Mouse (Mus musculus): ENCODE results near the gene Angptl6. TPM values are rescaled to one million over a fixed set of nuclear protein-coding genes. Genes with fewer than 3 reads are reported as not detected.

Angptl6 gene
- polyA plus RNA-seq, 1 experiment from 2014 or later: 9.4 TPM

GRCm38 (mm10) chr9:20877118-20878040 lies 2.1 kb downstream of the Angptl6 start:
- Histone ChIP-seq H3K4me2 (peak overlapping the region; percentile 89), H3K9me3 (ENCODE audit: control insufficient read depth, low read length) (no peaks in the 10 kb centered on the region), H3K9ac (ENCODE audit: low read depth, low read length) (peak overlapping the region; percentile 30), H3K27ac (ENCODE audit: low read depth, low read length) (peak overlapping the region; percentile 26; the same call in 1 of the 2 replicates), H3K36me3 (ENCODE audit: control insufficient read depth, insufficient read depth, low read length) (no peaks in the 10 kb centered on the region), H3K27me3 (replicated peaks; ENCODE audit: control insufficient read depth, insufficient read depth, low read length) (no peaks in the 10 kb centered on the region), H3K4me1 (replicated peaks; ENCODE audit: control insufficient read depth, insufficient read depth, low read length) (peaks cover 16% of the 10 kb centered on the region), H3K4me3 (ENCODE audit: low read depth, low read length) (peak overlapping the region; percentile 49)
- WGBS: 33% methylated on average over 14 of the region's 14 CpGs
- ATAC-seq (replicated peaks; ENCODE audit: low FRiP score): no peak; the same call in 1 of the 2 replicates
- DNase-seq (ENCODE audit: low spot score): no peak

- 68% methylated on average over 8 of the region's 9 CpGs for WGBS
- DNase-seq (ENCODE audit: low spot score) (no peak), ATAC-seq (replicated peaks; ENCODE audit: low FRiP score) (no peak)
- Histone ChIP-seq H3K27me3 (replicated peaks; ENCODE audit: control insufficient read depth, insufficient read depth, low read length) (no peaks in the 10 kb centered on the region), H3K27ac (ENCODE audit: low read depth, low read length) (no peak overlapping the region), H3K4me3 (ENCODE audit: low read depth, low read length) (no peak overlapping the region), H3K36me3 (ENCODE audit: control insufficient read depth, insufficient read depth, low read length) (no peaks in the 10 kb centered on the region), H3K9ac (ENCODE audit: low read depth, low read length) (no peak overlapping the region), H3K4me1 (replicated peaks; ENCODE audit: control insufficient read depth, insufficient read depth, low read length) (peaks cover 16% of the 10 kb centered on the region), H3K9me3 (ENCODE audit: control insufficient read depth, low read length) (no peaks in the 10 kb centered on the region), H3K4me2 (no peak overlapping the region)
These were observed 3.0 kb downstream of the Angptl6 start for GRCm38 (mm10) chr9:20876318-20877117.

GRCm38 (mm10) chr9:20875021-20875790 lies 4.3 kb downstream of the Angptl6 start:
- DNase-seq (ENCODE audit: low spot score) (no peak), ATAC-seq (replicated peaks; ENCODE audit: low FRiP score) (no peak)
- no peaks in the 10 kb centered on the region; the same call in 1 of the 2 replicates for H3K27me3 ChIP-seq (replicated peaks; ENCODE audit: control insufficient read depth, insufficient read depth, low read length)
- 70% methylated on average over 23 of the region's 23 CpGs for WGBS
- H3K4me2 ChIP-seq: no peak overlapping the region
- H3K4me3 ChIP-seq (ENCODE audit: low read depth, low read length): no peak overlapping the region
- H3K27ac ChIP-seq (ENCODE audit: low read depth, low read length): no peak overlapping the region
- H3K9me3 ChIP-seq (ENCODE audit: control insufficient read depth, low read length): no peaks in the 10 kb centered on the region
- no peaks in the 10 kb centered on the region for H3K36me3 ChIP-seq (ENCODE audit: control insufficient read depth, insufficient read depth, low read length)
- no peak overlapping the region for H3K9ac ChIP-seq (ENCODE audit: low read depth, low read length)
- peaks cover 16% of the 10 kb centered on the region for H3K4me1 ChIP-seq (replicated peaks; ENCODE audit: control insufficient read depth, insufficient read depth, low read length)

- peaks cover 11% of the 10 kb centered on the region for H3K27me3 ChIP-seq (replicated peaks; ENCODE audit: control insufficient read depth, insufficient read depth, low read length)
These were observed 6.0 kb downstream of the Angptl6 start for GRCm38 (mm10) chr9:20873521-20873920.

GRCm38 (mm10) chr9:20872991-20873390 lies 6.5 kb downstream of the Angptl6 start:
- 91% methylated on average over 10 of the region's 10 CpGs for WGBS
- no peak overlapping the region for H3K27ac ChIP-seq (ENCODE audit: low read depth, low read length)
- no peak for DNase-seq (ENCODE audit: low spot score)
- H3K4me2 ChIP-seq: no peak overlapping the region
- no peak overlapping the region for H3K4me3 ChIP-seq (ENCODE audit: low read depth, low read length)
- no peak overlapping the region for H3K9ac ChIP-seq (ENCODE audit: low read depth, low read length)
- ATAC-seq (replicated peaks; ENCODE audit: low FRiP score): no peak
- no peaks in the 10 kb centered on the region for H3K36me3 ChIP-seq (ENCODE audit: control insufficient read depth, insufficient read depth, low read length)
- peaks cover 16% of the 10 kb centered on the region for H3K27me3 ChIP-seq (replicated peaks; ENCODE audit: control insufficient read depth, insufficient read depth, low read length)
- H3K4me1 ChIP-seq (replicated peaks; ENCODE audit: control insufficient read depth, insufficient read depth, low read length): 0 out of 2 replicates have a peak, but pooled peaks cover 3% of the 10 kb centered on the region
- H3K9me3 ChIP-seq (ENCODE audit: control insufficient read depth, low read length): no peaks in the 10 kb centered on the region

More at GRCm38 (mm10) chr9:20873521-20873920, 6.0 kb downstream of the Angptl6 start:
- no peaks in the 10 kb centered on the region for H3K36me3 ChIP-seq (ENCODE audit: control insufficient read depth, insufficient read depth, low read length)
- DNase-seq (ENCODE audit: low spot score) (no peak), ATAC-seq (replicated peaks; ENCODE audit: low FRiP score) (no peak)
- no peak overlapping the region for H3K4me2 ChIP-seq
- no peak overlapping the region for H3K27ac ChIP-seq (ENCODE audit: low read depth, low read length)
- 0 out of 2 replicates have a peak, but pooled peaks cover 3% of the 10 kb centered on the region for H3K4me1 ChIP-seq (replicated peaks; ENCODE audit: control insufficient read depth, insufficient read depth, low read length)
- H3K9me3 ChIP-seq (ENCODE audit: control insufficient read depth, low read length): no peaks in the 10 kb centered on the region
- WGBS: 77% methylated on average over 12 of the region's 12 CpGs
- H3K4me3 ChIP-seq (ENCODE audit: low read depth, low read length): no peak overlapping the region
- no peak overlapping the region for H3K9ac ChIP-seq (ENCODE audit: low read depth, low read length)

- no peaks in the 10 kb centered on the region for H3K4me1 ChIP-seq (replicated peaks; ENCODE audit: control insufficient read depth, insufficient read depth, low read length)
- ATAC-seq (replicated peaks; ENCODE audit: low FRiP score) (no peak), DNase-seq (ENCODE audit: low spot score) (no peak)
- H3K27me3 ChIP-seq (replicated peaks; ENCODE audit: control insufficient read depth, insufficient read depth, low read length): peaks cover 21% of the 10 kb centered on the region
- H3K9me3 ChIP-seq (ENCODE audit: control insufficient read depth, low read length): no peaks in the 10 kb centered on the region
- 75% methylated on average over 12 of the region's 12 CpGs for WGBS
- H3K4me2 ChIP-seq: no peak overlapping the region
- no peaks in the 10 kb centered on the region for H3K36me3 ChIP-seq (ENCODE audit: control insufficient read depth, insufficient read depth, low read length)
- H3K27ac ChIP-seq (ENCODE audit: low read depth, low read length): no peak overlapping the region
- no peak overlapping the region for H3K9ac ChIP-seq (ENCODE audit: low read depth, low read length)
- no peak overlapping the region for H3K4me3 ChIP-seq (ENCODE audit: low read depth, low read length)
These were observed 9.0 kb downstream of the Angptl6 start for GRCm38 (mm10) chr9:20870211-20871173.

GRCm38 (mm10) chr9:20869246-20869645 lies 10.3 kb downstream of the Angptl6 start:
- WGBS: 6% methylated on average over 19 of the region's 19 CpGs
- Histone ChIP-seq H3K27ac (ENCODE audit: low read depth, low read length) (no peak overlapping the region), H3K9ac (ENCODE audit: low read depth, low read length) (no peak overlapping the region; the same call in 1 of the 2 replicates), H3K4me2 (peak overlapping the region; percentile 64), H3K9me3 (ENCODE audit: control insufficient read depth, low read length) (no peaks in the 10 kb centered on the region), H3K27me3 (replicated peaks; ENCODE audit: control insufficient read depth, insufficient read depth, low read length) (peaks cover 21% of the 10 kb centered on the region), H3K4me3 (ENCODE audit: low read depth, low read length) (peak overlapping the region; percentile 59), H3K4me1 (replicated peaks; ENCODE audit: control insufficient read depth, insufficient read depth, low read length) (no peaks in the 10 kb centered on the region), H3K36me3 (ENCODE audit: control insufficient read depth, insufficient read depth, low read length) (no peaks in the 10 kb centered on the region)
- DNase-seq (ENCODE audit: low spot score) (no peak), ATAC-seq (replicated peaks; ENCODE audit: low FRiP score) (0 out of 2 replicates have a peak, but pooled peaks have one; percentile 27)

Measured in liver, embryonic 11.5 days (tissue).